Mouse (Mus musculus) forebrain, embryonic 12.5 days (tissue): ENCODE results near the gene Ebf3. TPM values are rescaled to one million over a fixed set of nuclear protein-coding genes. Genes with fewer than 3 reads are reported as not detected.

Source experiments
- ATAC-seq: fragments of 200-750 bp; cut with Nextera tagmentation; 2 replicates; pipeline ENCODE4 v1.8.0; 2017; ENCODE audit warnings: moderate TSS enrichment; ENCODE audit not compliant: low FRiP score
- H3K27ac ChIP-seq: fragments of 300-500 bp; sonication (generic); 2 replicates; pipeline ENCODE4 v1.5.1; 2016; ENCODE audit warnings: mild to moderate bottlenecking
- H3K27me3 ChIP-seq: fragments of 300-500 bp; sonication (generic); 2 replicates; pipeline ENCODE4 v1.6.1; 2016; ENCODE audit warnings: mild to moderate bottlenecking
- H3K36me3 ChIP-seq: fragments of 300-500 bp; sonication (generic); replicated peaks from 2 replicates; pipeline ENCODE4 v1.6.1; 2016; ENCODE audit warnings: mild to moderate bottlenecking
- H3K4me1 ChIP-seq: fragments of 300-500 bp; sonication (generic); 2 replicates; pipeline ENCODE4 v1.6.1; 2016
- H3K4me2 ChIP-seq: fragments of 300-500 bp; sonication (generic); 2 replicates; pipeline ENCODE4 v1.6.1; 2016; ENCODE audit warnings: mild to moderate bottlenecking, moderate library complexity
- H3K4me3 ChIP-seq: fragments of 300-500 bp; sonication (generic); replicated peaks from 2 replicates; pipeline ENCODE4 v1.5.1; 2016; ENCODE audit warnings: mild to moderate bottlenecking
- H3K9ac ChIP-seq: fragments of 300-500 bp; sonication (generic); 2 replicates; pipeline ENCODE4 v1.6.1; 2016; ENCODE audit warnings: mild to moderate bottlenecking
- H3K9me3 ChIP-seq: fragments of 300-500 bp; sonication (generic); 2 replicates; pipeline ENCODE4 v1.6.1; 2016
- WGBS: fragments of 180-500 bp; shearing (Covaris S2); methylation state at CpG from one replicate; pipeline ENCODE4 v1.1.7; 2016; 5-methylcytosine and 5-hydroxymethylcytosine counted together
- polyA plus RNA-seq: library from polyadenylated mRNA; unstranded; fragments of >200 nt; fragmentation: Nextera tagmentation; extraction: Ambion mirVana; gene quantifications from 2 replicates; pipeline ENCODE4 v1.2.1, GENCODE M21; 2016

Gene Ebf3
- polyA plus RNA-seq, 1 experiment from 2014 or later: 6.4 TPM

DNA sequence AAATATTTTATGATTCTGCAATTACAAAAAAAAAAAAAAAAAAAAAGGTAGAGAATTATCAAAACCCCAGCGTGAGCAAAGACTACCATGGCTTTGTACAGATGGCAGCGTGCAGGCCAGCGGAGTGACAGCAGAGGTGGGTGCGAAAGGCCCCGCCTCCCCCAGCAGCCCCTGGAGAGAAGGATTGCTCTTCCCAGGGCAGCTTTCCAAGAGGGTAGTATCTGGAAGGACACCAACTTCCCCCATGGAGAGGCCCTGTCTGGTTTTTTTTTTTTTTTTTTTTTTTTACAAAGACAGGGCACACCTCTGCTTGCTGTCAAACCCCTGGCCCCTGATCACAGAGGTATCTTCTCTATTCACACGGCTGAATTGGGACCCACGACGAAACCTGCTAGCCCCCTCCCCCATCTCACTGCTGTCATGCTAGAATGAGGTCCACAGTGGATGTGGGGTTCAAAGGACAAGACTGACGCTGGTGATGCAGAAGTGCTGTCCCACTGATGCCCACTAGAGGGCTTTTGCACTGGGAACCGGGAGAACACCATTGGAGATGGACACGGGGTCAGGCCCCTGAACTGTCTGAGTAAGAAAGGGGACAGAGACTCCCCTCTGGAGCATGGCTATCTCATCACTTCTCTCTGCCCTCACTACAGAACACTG is 67.9 kb downstream of the Ebf3 start:
- Histone ChIP-seq H3K4me2 (no peak overlapping the region), H3K9me3 (no peaks in the 10 kb centered on the region), H3K4me3 (no peak overlapping the region), H3K27ac (no peak overlapping the region), H3K4me1 (peaks cover 77% of the 10 kb centered on the region), H3K27me3 (peaks cover 76% of the 10 kb centered on the region), H3K9ac (no peak overlapping the region), H3K36me3 (no peaks in the 10 kb centered on the region)
- no peak for ATAC-seq
- 28% methylated on average over 11 of the region's 11 CpGs for WGBS

GRCm38 (mm10) chr7:137244839-137245238 is 69.4 kb downstream of the Ebf3 start:
- Histone ChIP-seq H3K27me3 (peaks cover 79% of the 10 kb centered on the region), H3K4me2 (no peak overlapping the region), H3K4me1 (peaks cover 79% of the 10 kb centered on the region), H3K27ac (no peak overlapping the region), H3K4me3 (no peak overlapping the region), H3K36me3 (no peaks in the 10 kb centered on the region), H3K9me3 (no peaks in the 10 kb centered on the region), H3K9ac (no peak overlapping the region)
- whole genome bisulfite sequencing: 68% methylated on average over 7 of the region's 7 CpGs
- no peak for ATAC-seq

GRCm38 (mm10) chr7:137240481-137240880 is 73.8 kb downstream of the Ebf3 start:
- Histone ChIP-seq H3K36me3 (no peaks in the 10 kb centered on the region), H3K27ac (no peak overlapping the region), H3K4me1 (peaks cover 80% of the 10 kb centered on the region), H3K27me3 (peaks cover 86% of the 10 kb centered on the region), H3K4me3 (no peak overlapping the region), H3K9ac (no peak overlapping the region), H3K9me3 (no peaks in the 10 kb centered on the region), H3K4me2 (no peak overlapping the region)
- 86% methylated on average over 8 of the region's 8 CpGs for WGBS
- no peak for ATAC-seq

- H3K9me3 ChIP-seq: no peaks in the 10 kb centered on the region
- peaks cover 86% of the 10 kb centered on the region for H3K27me3 ChIP-seq
- H3K4me3 ChIP-seq: no peak overlapping the region
- H3K36me3 ChIP-seq: no peaks in the 10 kb centered on the region
- peaks cover 71% of the 10 kb centered on the region for H3K4me1 ChIP-seq
- H3K4me2 ChIP-seq: no peak overlapping the region
- WGBS: 26% methylated on average over 5 of the region's 5 CpGs
- no peak overlapping the region for H3K27ac ChIP-seq
- no peak for ATAC-seq
- H3K9ac ChIP-seq: no peak overlapping the region
Observed at GRCm38 (mm10) chr7:137239542-137240133, 74.6 kb downstream of the Ebf3 start.

DNA sequence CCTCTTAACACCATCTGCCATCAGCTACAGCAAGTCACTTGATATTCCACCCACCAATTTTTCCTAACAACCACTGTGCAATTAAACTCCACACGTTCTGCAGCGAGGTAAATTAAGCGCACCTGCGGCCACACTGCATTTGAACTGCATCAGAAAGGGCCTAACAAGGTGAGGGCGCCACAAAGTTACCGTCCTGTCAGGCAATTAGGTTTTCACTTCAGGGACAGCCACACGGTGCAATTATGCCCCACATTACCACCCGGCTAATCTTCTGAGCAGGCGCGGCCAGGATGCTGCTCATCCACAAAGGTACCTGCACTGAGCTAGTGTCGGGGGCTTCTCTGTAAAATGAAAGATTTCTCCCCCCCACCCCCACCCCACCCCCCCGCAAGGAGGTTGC is 76.8 kb downstream of the Ebf3 start:
- ATAC-seq: peak; percentile 51; the same call in 1 of the 2 replicates
- Histone ChIP-seq H3K4me1 (peaks cover 52% of the 10 kb centered on the region), H3K27me3 (peaks cover 78% of the 10 kb centered on the region)

GRCm38 (mm10) chr7:137223823-137224222 is 90.4 kb downstream of the Ebf3 start:
- Histone ChIP-seq H3K4me3 (no peak overlapping the region), H3K27me3 (peaks cover 55% of the 10 kb centered on the region), H3K36me3 (no peaks in the 10 kb centered on the region), H3K9ac (no peak overlapping the region), H3K9me3 (no peaks in the 10 kb centered on the region), H3K27ac (no peak overlapping the region), H3K4me1 (peaks cover 62% of the 10 kb centered on the region), H3K4me2 (no peak overlapping the region)
- WGBS: 96% methylated on average over 3 of the region's 3 CpGs
- ATAC-seq: no peak

More for the DNA sequence above, 76.8 kb downstream of the Ebf3 start:
- Histone ChIP-seq H3K4me3 (no peak overlapping the region), H3K27ac (no peak overlapping the region), H3K36me3 (no peaks in the 10 kb centered on the region), H3K4me2 (no peak overlapping the region), H3K9me3 (no peaks in the 10 kb centered on the region), H3K9ac (no peak overlapping the region)
- 53% methylated on average over 12 of the region's 12 CpGs for WGBS

DNA sequence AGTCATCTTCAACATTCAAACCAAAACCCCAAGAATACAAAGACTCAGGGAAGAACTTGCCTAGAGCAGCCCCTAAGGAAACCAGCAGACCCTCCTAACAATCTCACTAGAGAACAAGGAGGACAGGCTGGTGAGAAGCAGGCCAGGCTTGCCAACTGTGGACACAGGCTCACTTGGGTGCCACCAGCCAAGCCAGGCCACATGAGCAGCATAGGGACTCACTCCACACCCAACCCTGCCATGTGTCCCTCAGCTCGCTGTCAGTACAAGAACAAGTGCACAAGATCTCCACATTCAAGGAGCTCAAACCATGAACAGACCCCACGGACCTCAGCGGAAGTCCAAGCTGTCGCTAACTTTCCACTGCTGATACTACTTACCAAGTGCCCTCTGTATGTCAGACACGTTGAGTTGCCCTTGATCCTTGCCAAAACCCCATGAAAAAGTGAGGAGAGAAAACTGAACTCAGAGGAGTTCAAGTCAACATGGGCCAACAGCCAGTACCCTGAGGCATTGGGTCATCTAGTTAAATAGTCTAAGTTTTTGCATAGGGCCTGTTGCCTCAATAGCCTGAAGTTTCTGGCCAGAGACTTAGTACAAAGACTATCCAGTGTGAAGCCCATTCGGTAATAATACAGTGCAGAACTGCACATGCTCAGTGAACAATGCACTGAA is 91.3 kb downstream of the Ebf3 start:
- no peaks in the 10 kb centered on the region for H3K36me3 ChIP-seq
- no peak for ATAC-seq
- no peak overlapping the region for H3K4me3 ChIP-seq
- H3K27ac ChIP-seq: no peak overlapping the region
- peaks cover 59% of the 10 kb centered on the region for H3K27me3 ChIP-seq
- H3K4me1 ChIP-seq: peaks cover 53% of the 10 kb centered on the region
- no peak overlapping the region for H3K4me2 ChIP-seq
- WGBS: 93% methylated on average over 6 of the region's 6 CpGs
- no peak overlapping the region for H3K9ac ChIP-seq
- H3K9me3 ChIP-seq: no peaks in the 10 kb centered on the region

- no peak overlapping the region for H3K9ac ChIP-seq
- H3K4me2 ChIP-seq: no peak overlapping the region
- peak; percentile 74 for ATAC-seq
- peaks cover 39% of the 10 kb centered on the region for H3K4me1 ChIP-seq
- no peaks in the 10 kb centered on the region for H3K36me3 ChIP-seq
- H3K27ac ChIP-seq: peak overlapping the region; percentile 14; the same call in 1 of the 2 replicates
- H3K9me3 ChIP-seq: no peaks in the 10 kb centered on the region
- WGBS: 27% methylated on average over 6 of the region's 6 CpGs
- peaks cover 56% of the 10 kb centered on the region for H3K27me3 ChIP-seq
- no peak overlapping the region for H3K4me3 ChIP-seq
Observed at GRCm38 (mm10) chr7:137221599-137221998, 92.6 kb downstream of the Ebf3 start.

- ATAC-seq: no peak
- Histone ChIP-seq H3K4me1 (peaks cover 28% of the 10 kb centered on the region), H3K4me2 (no peak overlapping the region), H3K4me3 (no peak overlapping the region), H3K9ac (no peak overlapping the region), H3K36me3 (no peaks in the 10 kb centered on the region), H3K27me3 (peaks cover 55% of the 10 kb centered on the region), H3K9me3 (no peaks in the 10 kb centered on the region), H3K27ac (no peak overlapping the region)
- 86% methylated on average over 4 of the region's 4 CpGs for WGBS
Observed at GRCm38 (mm10) chr7:137220436-137220835, 93.8 kb downstream of the Ebf3 start.

DNA sequence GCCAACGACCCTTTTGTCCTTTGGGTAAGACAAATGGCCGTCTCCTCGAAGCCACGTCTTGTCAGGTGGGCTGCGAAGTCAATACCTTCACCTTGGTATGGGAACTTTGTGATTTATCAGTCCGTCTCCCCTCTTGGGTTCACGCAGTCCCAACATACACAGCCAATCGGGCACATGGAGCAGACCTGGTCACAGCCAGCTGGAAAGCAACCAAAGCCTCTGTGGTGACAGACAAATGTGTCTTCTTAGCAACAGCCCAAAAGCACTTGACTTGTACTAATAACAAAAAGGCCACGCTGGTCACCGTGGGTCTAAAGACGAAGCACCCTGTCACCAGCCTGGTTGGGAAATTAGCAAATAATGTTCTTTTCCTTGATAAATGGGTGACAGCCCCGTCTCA is 95.5 kb downstream of the Ebf3 start:
- Histone ChIP-seq H3K36me3 (no peaks in the 10 kb centered on the region), H3K27ac (no peak overlapping the region), H3K4me3 (no peak overlapping the region), H3K4me1 (peaks cover 21% of the 10 kb centered on the region), H3K9me3 (no peaks in the 10 kb centered on the region), H3K4me2 (no peak overlapping the region), H3K27me3 (peaks cover 44% of the 10 kb centered on the region), H3K9ac (no peak overlapping the region)
- no peak for ATAC-seq
- 92% methylated on average over 12 of the region's 12 CpGs for WGBS

GRCm38 (mm10) chr7:137213444-137213843 is 100.8 kb downstream of the Ebf3 start:
- H3K36me3 ChIP-seq: no peaks in the 10 kb centered on the region
- no peak for ATAC-seq
- H3K9me3 ChIP-seq: no peaks in the 10 kb centered on the region
- no peak overlapping the region for H3K27ac ChIP-seq
- no peak overlapping the region for H3K4me3 ChIP-seq
- peaks cover 21% of the 10 kb centered on the region for H3K4me1 ChIP-seq
- H3K4me2 ChIP-seq: no peak overlapping the region
- WGBS: 81% methylated on average over 1 of the region's 1 CpGs
- no peak overlapping the region for H3K9ac ChIP-seq
- peaks cover 37% of the 10 kb centered on the region for H3K27me3 ChIP-seq

GRCm38 (mm10) chr7:137211332-137211731 is 102.9 kb downstream of the Ebf3 start:
- Histone ChIP-seq H3K9ac (no peak overlapping the region), H3K4me2 (no peak overlapping the region), H3K36me3 (no peaks in the 10 kb centered on the region), H3K4me1 (peaks cover 42% of the 10 kb centered on the region), H3K9me3 (no peaks in the 10 kb centered on the region), H3K27me3 (peaks cover 43% of the 10 kb centered on the region), H3K27ac (no peak overlapping the region), H3K4me3 (no peak overlapping the region)
- ATAC-seq: no peak
- 75% methylated on average over 4 of the region's 4 CpGs for WGBS
